Mouse (Mus musculus): Measurements from ENCODE around the gene Nav2. TPM values are rescaled to one million over a fixed set of nuclear protein-coding genes. Genes with fewer than 3 reads are reported as not detected.
A peak's percentile ranks its signal among the peaks of the same experiment; 100 is the strongest.

The Nav2 gene
- polyA plus RNA-seq, 1 experiment from 2014 or later = 23.0 TPM

DNA sequence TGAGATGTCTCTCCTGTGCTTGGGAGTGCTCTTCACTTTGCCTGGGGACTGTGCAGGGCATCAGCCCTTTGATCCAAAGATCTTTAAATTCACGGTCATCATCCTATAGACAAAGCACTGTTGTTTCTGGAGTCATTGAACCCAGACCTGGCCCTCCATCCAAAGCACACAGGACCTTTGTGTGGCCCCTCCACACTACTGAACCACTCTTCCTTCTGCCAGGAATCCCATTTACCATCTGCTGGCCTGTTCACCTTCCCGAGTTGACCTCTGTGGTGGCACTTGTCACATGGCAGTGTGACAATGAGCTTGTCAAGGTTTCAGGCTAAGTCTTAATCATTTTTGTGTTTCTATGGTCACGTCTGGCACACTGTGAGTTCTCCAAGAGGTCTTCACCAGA, 73.3 kb downstream of the Nav2 start:
- Histone ChIP-seq H3K4me2 (replicated peaks) (no peak overlapping the region), H3K4me1 (peaks cover 22% of the 10 kb centered on the region; the same call in 1 of the 2 replicates), H3K4me3 (no peak overlapping the region), H3K36me3 (no peaks in the 10 kb centered on the region), H3K9me3 (no peaks in the 10 kb centered on the region), H3K9ac (replicated peaks) (no peak overlapping the region), H3K27ac (replicated peaks) (no peak overlapping the region), H3K27me3 (peaks cover 22% of the 10 kb centered on the region)
- 30% methylated on average over 3 of the region's 3 CpGs for WGBS
- peak; percentile 27; the same call in 1 of the 2 replicates for ATAC-seq (ENCODE audit: low FRiP score, low read depth)

DNA sequence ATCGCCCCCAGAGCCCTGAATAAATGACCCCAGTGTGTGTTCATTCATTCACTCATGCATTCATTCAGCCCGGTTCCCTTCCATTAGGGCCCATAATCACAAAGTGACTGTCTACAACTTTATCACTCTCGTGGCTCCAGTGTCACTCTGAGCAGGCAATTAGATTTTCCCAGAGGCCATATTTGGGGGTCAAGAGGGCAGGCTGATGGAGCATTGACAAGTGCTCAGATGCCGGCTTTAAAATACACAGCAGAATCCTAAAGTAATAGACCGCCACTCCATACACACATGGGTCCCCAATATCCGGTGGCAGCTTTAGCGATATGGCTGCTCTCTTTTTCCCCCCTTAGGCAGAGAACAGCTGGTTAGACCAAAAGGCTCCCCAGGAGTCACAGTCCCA, 74.1 kb downstream of the Nav2 start:
- no peak overlapping the region for H3K4me2 ChIP-seq (replicated peaks)
- 68% methylated on average over 7 of the region's 7 CpGs for WGBS
- peaks cover 22% of the 10 kb centered on the region; the same call in 1 of the 2 replicates for H3K4me1 ChIP-seq
- no peaks in the 10 kb centered on the region for H3K9me3 ChIP-seq
- H3K9ac ChIP-seq (replicated peaks) = no peak overlapping the region
- H3K36me3 ChIP-seq = no peaks in the 10 kb centered on the region
- no peak for ATAC-seq (ENCODE audit: low FRiP score, low read depth)
- no peak overlapping the region for H3K27ac ChIP-seq (replicated peaks)
- H3K4me3 ChIP-seq = no peak overlapping the region
- peaks cover 20% of the 10 kb centered on the region for H3K27me3 ChIP-seq

DNA sequence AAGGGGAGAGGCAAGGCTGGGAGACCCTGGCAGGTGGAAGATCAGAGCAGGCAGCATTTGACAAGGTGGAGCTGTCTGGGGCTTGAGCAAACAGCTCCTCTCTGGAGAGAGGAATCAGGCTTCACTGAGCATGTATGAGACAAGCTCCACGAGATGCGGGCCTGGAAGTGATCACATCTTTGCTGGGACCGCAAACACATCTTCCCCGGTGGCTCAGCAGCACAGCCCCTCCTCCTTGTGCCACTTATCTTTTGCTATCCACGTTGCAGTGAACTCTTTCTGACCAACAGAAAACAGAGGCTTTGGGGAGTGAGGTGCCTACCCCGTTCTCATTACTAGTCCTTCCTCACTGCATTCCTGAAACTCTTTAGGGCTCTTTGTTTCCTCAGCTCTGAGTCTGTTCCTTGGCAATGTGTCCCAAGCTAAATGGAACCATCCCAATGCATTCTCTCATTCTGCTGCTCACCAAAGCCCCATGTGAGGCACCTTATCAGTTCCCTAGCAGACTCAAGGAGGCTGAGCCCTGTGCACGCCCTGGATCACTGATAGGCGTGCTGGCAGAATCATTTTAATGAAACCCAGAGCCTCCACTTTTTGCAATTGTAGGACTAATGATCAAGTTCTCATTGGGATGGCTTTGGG, 83.5 kb downstream of the Nav2 start:
- H3K4me3 ChIP-seq = no peak overlapping the region
- H3K9me3 ChIP-seq = no peaks in the 10 kb centered on the region
- H3K27ac ChIP-seq (replicated peaks) = peak overlapping the region; percentile 58; the same call in 1 of the 2 replicates
- H3K4me2 ChIP-seq (replicated peaks) = no peak overlapping the region
- no peak for ATAC-seq (ENCODE audit: low FRiP score, low read depth)
- H3K9ac ChIP-seq (replicated peaks) = no peak overlapping the region
- peaks cover 39% of the 10 kb centered on the region for H3K4me1 ChIP-seq
- peaks cover 9% of the 10 kb centered on the region; the same call in 1 of the 2 replicates for H3K27me3 ChIP-seq
- no peaks in the 10 kb centered on the region for H3K36me3 ChIP-seq
- 55% methylated on average over 8 of the region's 8 CpGs for WGBS

DNA sequence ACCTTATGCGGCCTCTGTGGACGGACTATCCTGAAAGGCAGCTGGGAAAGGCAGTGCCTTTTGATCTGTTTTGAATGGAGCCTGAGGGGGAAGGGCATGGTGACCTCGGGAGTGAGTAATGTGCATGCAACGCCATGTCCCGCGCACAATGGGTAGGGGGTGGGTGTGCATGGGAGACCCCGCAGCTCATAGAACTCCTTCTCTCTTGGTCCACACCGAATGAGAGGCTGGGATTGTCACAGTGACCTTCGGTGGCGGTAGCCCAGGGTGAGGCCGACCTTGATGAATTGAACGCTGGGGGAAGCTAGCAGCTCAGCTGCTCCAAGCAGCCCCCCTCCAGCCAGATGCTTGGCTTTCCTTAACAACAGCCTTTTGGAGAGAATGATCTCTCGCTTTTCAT, 86.7 kb downstream of the Nav2 start:
- peak; percentile 84 for ATAC-seq (ENCODE audit: low FRiP score, low read depth)
- no peak overlapping the region for H3K9ac ChIP-seq (replicated peaks)
- no peaks in the 10 kb centered on the region for H3K9me3 ChIP-seq
- peak overlapping the region; percentile 35 for H3K4me2 ChIP-seq (replicated peaks)
- H3K27me3 ChIP-seq = peaks cover 3% of the 10 kb centered on the region; the same call in 1 of the 2 replicates
- peak overlapping the region; percentile 79 for H3K27ac ChIP-seq (replicated peaks)
- WGBS = 3% methylated on average over 13 of the region's 13 CpGs
- no peaks in the 10 kb centered on the region for H3K36me3 ChIP-seq
- peaks cover 49% of the 10 kb centered on the region for H3K4me1 ChIP-seq
- H3K4me3 ChIP-seq = no peak overlapping the region

DNA sequence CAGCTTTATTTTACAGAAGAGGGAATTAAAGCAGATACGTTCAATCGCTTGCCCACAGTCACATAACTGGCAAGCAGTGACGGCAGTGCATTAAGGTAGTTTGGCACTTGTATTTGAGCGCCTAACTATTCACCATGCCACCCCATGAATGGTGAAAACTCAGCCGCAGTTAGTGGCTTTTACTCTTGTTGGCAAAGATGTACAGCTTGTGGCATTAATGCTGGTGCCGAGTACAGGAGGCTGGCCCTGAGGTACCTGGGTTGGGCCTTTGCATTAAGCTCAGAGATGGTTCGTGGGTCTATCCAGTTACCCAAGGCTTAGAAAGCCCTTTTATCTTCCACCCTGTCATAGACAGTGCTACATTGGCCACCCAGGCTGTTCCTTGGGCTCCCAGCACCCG, 87.2 kb downstream of the Nav2 start:
- 33% methylated on average over 8 of the region's 8 CpGs for WGBS
- Histone ChIP-seq H3K9ac (replicated peaks) (no peak overlapping the region), H3K4me1 (peaks cover 53% of the 10 kb centered on the region), H3K4me2 (replicated peaks) (peak overlapping the region; percentile 35), H3K27me3 (peaks cover 3% of the 10 kb centered on the region; the same call in 1 of the 2 replicates), H3K27ac (replicated peaks) (peak overlapping the region; percentile 79), H3K9me3 (no peaks in the 10 kb centered on the region), H3K36me3 (no peaks in the 10 kb centered on the region), H3K4me3 (no peak overlapping the region)
- no peak for ATAC-seq (ENCODE audit: low FRiP score, low read depth)

DNA sequence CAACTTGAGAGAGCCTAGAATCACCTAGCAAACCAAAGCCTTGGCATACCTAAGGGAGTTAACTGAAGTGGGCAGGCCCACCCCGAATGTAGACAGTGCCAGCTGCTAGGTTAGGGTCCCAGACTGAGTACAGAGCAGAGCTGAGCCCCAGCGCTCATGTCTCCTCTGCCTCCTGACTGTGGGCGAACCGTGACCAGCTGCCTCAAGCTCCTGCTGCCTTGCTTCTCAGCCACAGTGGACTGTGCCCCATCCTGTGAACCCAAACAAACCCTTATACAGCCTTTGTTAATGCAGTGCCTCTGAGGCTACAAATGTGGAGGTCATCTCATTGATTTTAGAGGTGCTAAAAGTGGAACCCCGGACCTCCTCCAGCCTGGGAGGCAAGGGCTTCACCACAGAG, 88.3 kb downstream of the Nav2 start:
- no peak overlapping the region; the same call in 1 of the 2 replicates for H3K27ac ChIP-seq (replicated peaks)
- no peaks in the 10 kb centered on the region for H3K27me3 ChIP-seq
- H3K4me3 ChIP-seq = no peak overlapping the region
- no peaks in the 10 kb centered on the region for H3K9me3 ChIP-seq
- H3K4me2 ChIP-seq (replicated peaks) = no peak overlapping the region
- 71% methylated on average over 5 of the region's 5 CpGs for WGBS
- H3K9ac ChIP-seq (replicated peaks) = no peak overlapping the region
- no peaks in the 10 kb centered on the region for H3K36me3 ChIP-seq
- H3K4me1 ChIP-seq = peaks cover 49% of the 10 kb centered on the region
- no peak for ATAC-seq (ENCODE audit: low FRiP score, low read depth)

DNA sequence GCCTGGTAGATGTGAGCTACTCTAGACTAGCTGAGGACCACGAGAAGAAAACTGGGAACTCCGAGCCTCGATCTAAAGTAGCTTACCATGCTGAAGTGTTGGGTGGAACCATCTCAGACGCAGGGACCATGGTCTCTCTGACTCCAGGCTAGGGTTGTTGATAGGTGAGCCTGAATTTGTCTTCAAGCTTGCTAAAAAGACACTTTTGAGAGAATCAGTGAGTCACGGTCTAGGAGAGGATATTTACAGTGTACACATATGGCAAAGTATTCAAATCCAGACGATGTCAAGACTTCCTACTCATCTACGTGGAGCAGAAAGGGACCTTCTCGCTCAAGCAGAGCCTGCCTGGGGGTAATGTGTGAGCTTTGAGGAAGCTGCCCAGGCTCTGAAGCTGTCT, 89.6 kb downstream of the Nav2 start:
- Histone ChIP-seq H3K4me3 (no peak overlapping the region), H3K4me2 (replicated peaks) (no peak overlapping the region), H3K4me1 (peaks cover 45% of the 10 kb centered on the region), H3K9me3 (no peaks in the 10 kb centered on the region), H3K27ac (replicated peaks) (no peak overlapping the region), H3K36me3 (no peaks in the 10 kb centered on the region), H3K9ac (replicated peaks) (no peak overlapping the region), H3K27me3 (no peaks in the 10 kb centered on the region)
- ATAC-seq (ENCODE audit: low FRiP score, low read depth) = no peak
- 95% methylated on average over 8 of the region's 8 CpGs for WGBS

DNA sequence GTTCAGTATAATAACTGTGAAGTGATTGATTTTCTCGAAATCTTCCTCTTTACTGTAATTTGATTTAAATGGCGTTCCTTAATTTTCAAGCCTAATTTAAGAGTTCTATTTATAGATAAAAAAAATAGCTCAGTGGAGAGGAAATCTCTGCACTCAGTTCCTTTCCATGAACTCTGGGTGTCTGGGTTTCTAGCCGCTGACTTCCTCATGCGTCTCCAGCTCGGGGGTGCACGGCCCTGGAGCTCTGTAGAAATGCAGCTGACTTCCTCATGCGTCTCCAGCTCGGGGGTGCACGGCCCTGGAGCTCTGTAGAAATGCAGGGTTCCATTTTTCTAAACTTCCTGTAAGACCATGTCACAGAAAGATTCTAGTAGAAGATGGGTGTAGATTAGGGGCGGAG, 90.1 kb downstream of the Nav2 start:
- H3K4me1 ChIP-seq = peaks cover 45% of the 10 kb centered on the region
- peak overlapping the region; percentile 61; the same call in 1 of the 2 replicates for H3K27ac ChIP-seq (replicated peaks)

DNA sequence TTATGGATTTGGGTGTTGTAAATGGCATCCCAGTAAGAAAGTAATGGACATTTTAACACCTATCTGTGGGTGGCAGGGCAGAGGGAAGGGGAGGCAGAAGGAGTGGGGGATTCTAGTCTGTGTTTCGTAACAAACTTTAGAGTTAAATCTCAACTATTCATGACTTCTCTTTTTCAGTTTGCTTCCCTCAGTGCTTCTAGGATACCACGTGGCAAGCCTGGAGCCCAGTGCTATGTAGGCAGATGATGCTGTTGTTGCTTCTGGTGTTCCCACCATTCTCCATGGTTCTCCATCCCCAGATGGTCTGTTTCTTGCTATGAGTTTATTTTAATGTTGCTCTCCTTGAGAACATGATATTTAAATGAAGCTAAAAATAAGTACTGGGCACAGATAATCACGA, 92.3 kb downstream of the Nav2 start:
- Histone ChIP-seq H3K36me3 (no peaks in the 10 kb centered on the region), H3K27ac (replicated peaks) (0 out of 2 replicates have a peak overlapping the region, but pooled peaks have one; percentile 61), H3K9me3 (no peaks in the 10 kb centered on the region), H3K4me3 (no peak overlapping the region), H3K27me3 (no peaks in the 10 kb centered on the region), H3K9ac (replicated peaks) (no peak overlapping the region), H3K4me2 (replicated peaks) (no peak overlapping the region), H3K4me1 (peaks cover 30% of the 10 kb centered on the region)
- ATAC-seq (ENCODE audit: low FRiP score, low read depth) = no peak
- WGBS = 79% methylated on average over 3 of the region's 3 CpGs

More for the DNA sequence above, 90.1 kb downstream of the Nav2 start:
- no peak for ATAC-seq (ENCODE audit: low FRiP score, low read depth)
- Histone ChIP-seq H3K4me3 (no peak overlapping the region), H3K9me3 (no peaks in the 10 kb centered on the region), H3K27me3 (no peaks in the 10 kb centered on the region), H3K9ac (replicated peaks) (no peak overlapping the region), H3K36me3 (no peaks in the 10 kb centered on the region), H3K4me2 (replicated peaks) (no peak overlapping the region)
- WGBS = 87% methylated on average over 10 of the region's 10 CpGs

DNA sequence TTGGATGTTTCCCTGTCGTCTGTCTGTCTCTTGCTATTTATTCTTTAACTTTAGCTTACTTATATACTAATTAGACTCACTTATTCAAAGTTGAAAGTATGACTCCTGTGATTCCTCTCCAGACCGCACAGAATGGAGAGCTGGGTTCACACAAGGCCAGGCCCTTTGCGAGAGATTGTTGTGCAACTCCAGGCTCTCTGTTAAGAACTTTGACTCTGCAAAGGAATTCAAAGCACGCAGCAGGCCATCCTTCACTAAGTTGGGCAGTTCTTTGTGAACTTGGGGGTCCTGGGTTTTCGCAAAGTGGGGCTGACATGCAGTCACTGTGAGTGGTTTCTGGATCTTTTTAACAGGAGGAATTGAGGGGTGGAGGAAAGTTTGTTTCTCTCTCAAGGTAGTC, 95.9 kb downstream of the Nav2 start:
- ATAC-seq (ENCODE audit: low FRiP score, low read depth) = no peak
- H3K4me3 ChIP-seq = no peak overlapping the region
- H3K36me3 ChIP-seq = no peaks in the 10 kb centered on the region
- no peak overlapping the region for H3K27ac ChIP-seq (replicated peaks)
- 70% methylated on average over 5 of the region's 5 CpGs for WGBS
- peaks cover 21% of the 10 kb centered on the region; the same call in 1 of the 2 replicates for H3K4me1 ChIP-seq
- H3K4me2 ChIP-seq (replicated peaks) = no peak overlapping the region
- H3K27me3 ChIP-seq = no peaks in the 10 kb centered on the region; the same call in 1 of the 2 replicates
- H3K9me3 ChIP-seq = no peaks in the 10 kb centered on the region
- H3K9ac ChIP-seq (replicated peaks) = no peak overlapping the region

DNA sequence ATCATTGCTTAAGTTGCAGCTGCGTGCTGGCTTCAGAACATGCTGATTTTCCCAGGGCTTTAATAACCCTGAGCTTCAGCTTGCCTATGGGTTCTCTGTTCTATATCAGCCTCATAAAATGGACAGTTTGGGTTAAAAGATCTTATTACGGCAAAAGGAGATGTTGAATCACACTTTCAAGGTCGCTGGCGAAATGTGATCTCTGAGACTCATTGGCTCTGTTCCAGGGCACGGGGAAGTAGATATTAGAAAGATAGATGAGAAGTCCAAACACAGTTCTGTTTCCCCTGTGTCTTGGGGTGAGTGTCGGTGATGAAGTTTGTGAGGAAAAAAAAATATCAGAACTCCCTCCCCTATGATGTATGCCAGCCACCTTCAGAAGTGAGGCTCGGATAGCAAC, 98.4 kb downstream of the Nav2 start:
- H3K9ac ChIP-seq (replicated peaks) = no peak overlapping the region
- no peak overlapping the region for H3K4me3 ChIP-seq
- 70% methylated on average over 7 of the region's 7 CpGs for WGBS
- ATAC-seq (ENCODE audit: low FRiP score, low read depth) = no peak
- peaks cover 13% of the 10 kb centered on the region; the same call in 1 of the 2 replicates for H3K4me1 ChIP-seq
- H3K4me2 ChIP-seq (replicated peaks) = no peak overlapping the region
- H3K36me3 ChIP-seq = no peaks in the 10 kb centered on the region
- no peak overlapping the region for H3K27ac ChIP-seq (replicated peaks)
- H3K27me3 ChIP-seq = no peaks in the 10 kb centered on the region; the same call in 1 of the 2 replicates
- no peaks in the 10 kb centered on the region for H3K9me3 ChIP-seq

DNA sequence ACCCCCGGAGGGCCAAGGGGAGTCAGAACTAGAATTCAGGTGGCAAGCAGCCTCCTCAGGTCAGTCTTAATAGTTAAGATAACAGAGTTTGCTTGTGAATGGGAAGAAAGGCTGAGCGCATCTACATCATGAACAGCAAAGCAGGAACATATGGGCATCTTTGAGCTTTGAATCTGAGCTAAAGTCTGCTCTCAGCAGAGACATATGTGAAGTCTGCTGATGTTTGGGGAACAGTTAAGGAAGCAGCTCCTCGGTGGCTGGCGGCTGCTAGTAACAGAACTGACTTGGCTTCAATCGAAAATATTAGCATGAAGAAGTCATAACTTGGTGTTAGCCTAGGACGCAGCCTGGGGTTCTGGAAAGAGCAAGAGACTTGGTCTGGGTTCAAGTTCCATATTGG, 102.2 kb downstream of the Nav2 start:
- H3K4me2 ChIP-seq (replicated peaks) = no peak overlapping the region
- no peak overlapping the region for H3K9ac ChIP-seq (replicated peaks)
- H3K27me3 ChIP-seq = peaks cover 7% of the 10 kb centered on the region; the same call in 1 of the 2 replicates
- 95% methylated on average over 6 of the region's 6 CpGs for WGBS
- H3K36me3 ChIP-seq = no peaks in the 10 kb centered on the region
- H3K4me1 ChIP-seq = peaks cover 32% of the 10 kb centered on the region; the same call in 1 of the 2 replicates
- no peak overlapping the region for H3K27ac ChIP-seq (replicated peaks)
- ATAC-seq (ENCODE audit: low FRiP score, low read depth) = no peak
- H3K4me3 ChIP-seq = no peak overlapping the region
- H3K9me3 ChIP-seq = no peaks in the 10 kb centered on the region

All from midbrain, embryonic 12.5 days (tissue).